Mouse (Mus musculus) brain, embryonic 18.5 days (tissue): ENCODE results near the gene Gabpa.

Experiments used
- DNase-seq: peaks from one replicate; pipeline ENCODE4 v3.0.0-alpha.2; 2012; ENCODE audit warnings: low read depth, low spot score

Gabpa gene

DNA sequence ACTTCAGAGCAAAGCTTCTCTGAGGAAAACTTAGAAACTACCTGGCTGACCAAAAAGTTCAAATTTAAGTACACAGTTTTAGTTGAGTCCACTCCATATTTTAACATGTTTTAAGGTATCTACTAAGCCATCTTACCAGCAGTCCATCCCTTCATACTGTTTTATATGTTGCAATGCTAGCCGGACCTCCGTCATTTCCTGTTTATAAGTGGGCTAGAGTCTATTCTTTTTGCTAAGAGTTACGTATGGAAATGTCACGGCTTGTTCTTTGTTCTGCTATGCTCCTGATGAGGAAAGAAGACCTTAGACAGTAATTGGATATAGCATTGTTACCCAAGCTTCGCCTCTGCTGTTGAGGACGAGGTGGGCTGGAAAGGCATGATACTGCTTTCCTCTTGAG, 18.8 kb downstream of the Gabpa start:
- DNase-seq = no peak

DNA sequence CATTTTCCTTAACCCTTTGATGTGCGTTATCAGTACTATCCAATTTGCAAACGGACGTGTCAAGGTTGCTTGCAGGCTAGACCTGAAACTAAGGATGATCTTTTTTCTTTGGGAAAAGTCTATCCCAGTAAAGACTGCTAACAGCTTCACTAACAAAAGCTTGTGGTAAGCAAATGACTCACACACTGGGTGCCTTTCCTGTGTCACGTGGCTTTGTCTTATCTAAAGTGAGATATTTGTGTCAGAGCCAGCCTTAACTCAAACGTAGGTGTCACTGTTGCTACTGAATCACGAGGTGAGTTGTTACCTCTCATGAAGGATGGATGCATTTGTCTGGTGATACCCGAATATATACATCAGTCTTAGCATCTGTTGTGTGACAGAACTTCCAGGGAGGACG, 29.9 kb downstream of the Gabpa start:
- no peak for DNase-seq

DNA sequence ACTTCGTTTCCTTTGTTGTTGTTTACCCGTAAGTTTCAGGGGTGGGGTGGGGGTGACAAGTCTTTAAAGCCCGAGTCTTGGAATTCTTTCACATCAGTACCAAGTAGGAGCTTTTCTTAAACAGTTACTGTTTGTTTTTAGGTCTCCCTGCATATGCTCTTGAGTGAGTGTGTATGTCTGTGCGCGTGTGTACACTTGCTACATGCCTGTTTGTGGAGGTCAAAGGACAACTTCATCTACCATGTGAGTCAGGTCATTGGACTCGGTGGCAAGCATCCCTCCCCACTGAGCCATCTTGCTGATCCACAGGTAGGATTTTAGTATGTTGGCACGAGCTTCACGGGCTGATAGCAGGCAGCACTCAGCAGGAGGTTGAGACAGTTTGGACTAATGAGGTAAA, 39.1 kb downstream of the Gabpa start:
- DNase-seq = no peak

GRCm38 (mm10) chr16:84875012-84875717, 40.4 kb downstream of the Gabpa start:
- no peak for DNase-seq

DNA sequence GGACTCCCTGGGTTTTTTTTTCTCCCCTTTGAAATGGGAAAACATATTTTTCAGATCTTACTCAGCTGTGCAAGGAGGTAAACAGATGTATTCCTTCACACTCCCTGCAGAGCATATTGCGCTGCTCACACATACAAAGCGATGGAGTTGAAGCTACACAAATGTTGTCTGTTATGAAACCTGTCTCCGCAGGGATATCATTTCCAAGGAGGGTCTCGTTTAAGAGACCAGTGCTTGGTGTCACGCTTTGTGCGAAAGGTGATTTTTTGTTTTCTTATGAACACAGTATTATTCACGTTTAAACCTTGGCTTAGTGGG, 41.0 kb downstream of the Gabpa start:
- DNase-seq = no peak

DNA sequence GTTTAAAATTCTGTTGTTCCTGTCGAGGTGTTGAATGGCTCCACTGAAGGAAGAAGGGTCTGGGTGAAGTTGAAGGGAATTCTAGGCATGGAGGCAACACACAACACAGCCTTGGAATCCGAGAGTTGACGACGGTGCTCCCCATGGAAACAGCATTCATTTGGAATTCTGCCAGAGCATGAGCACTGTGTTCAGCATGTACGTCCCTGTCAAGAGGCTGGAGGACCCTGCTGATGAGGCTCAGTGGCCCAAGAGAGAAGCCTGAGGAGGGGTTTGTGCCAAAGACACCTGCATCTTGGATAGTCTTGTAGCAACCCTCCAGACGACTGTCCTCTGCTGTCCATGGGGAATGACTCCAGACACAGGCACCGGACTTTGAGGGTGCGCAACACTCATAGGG, 41.4 kb downstream of the Gabpa start:
- no peak for DNase-seq

- DNase-seq = no peak
Observed at GRCm38 (mm10) chr16:84879146-84879545, 44.4 kb downstream of the Gabpa start.

DNA sequence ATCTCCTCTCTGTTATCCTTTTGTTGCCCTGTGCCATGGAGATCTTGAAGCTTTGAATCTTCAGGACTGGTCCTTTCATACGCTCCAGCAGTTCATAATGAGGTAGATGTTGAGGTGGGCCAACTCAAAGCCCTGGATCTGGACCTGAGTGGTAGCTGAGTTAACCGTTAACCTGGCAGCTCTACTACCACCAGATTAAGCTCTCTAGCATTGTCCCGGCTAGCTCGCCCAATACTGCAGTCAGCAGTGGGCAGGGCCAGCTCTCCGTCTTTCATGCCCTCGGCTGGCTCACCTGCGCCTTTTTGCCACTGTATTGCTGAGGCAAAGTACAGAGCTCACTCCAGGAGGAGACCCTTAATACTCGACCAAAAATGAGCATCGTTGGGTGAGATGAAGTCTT, 46.4 kb downstream of the Gabpa start:
- DNase-seq = no peak

- DNase-seq = no peak
Observed at GRCm38 (mm10) chr16:84881754-84882321, 47.1 kb downstream of the Gabpa start.

DNA sequence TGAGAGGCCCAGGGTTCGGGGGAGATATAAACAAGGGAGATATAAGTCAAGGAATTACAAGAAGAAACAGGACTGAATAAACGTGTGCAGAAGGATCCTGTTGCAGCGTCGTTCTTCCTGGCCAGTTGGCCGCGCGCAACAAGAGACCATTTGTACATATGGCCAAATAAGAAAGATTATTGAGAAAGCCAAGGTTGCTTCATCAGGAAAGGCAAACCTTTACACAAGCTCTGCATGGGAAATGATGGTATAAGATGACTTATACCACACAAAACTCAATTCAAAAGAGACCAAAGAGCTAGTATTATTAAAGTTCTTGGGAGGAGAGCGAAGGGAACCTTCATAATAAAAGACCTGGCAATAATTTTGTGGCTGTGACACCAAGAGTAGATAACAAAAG, 49.8 kb downstream of the Gabpa start:
- no peak for DNase-seq

DNA sequence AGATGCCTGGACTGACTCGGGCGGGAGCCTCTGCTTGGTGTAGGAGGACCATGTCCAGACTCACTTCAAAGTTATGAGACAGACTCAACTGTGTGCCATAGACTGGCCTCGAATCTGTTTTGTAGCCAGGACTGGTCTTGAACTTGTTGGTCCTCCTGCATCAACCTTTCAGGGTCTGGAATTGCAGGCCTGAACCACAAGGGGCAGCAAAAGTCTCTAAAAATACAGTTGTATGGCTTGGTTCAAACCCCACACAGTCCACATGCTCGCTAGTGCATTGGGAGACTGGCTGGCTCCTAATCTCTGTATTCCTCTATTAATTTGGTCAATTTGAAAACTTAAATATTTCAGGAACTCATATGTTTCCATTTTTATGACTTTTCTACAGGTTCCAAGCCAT, 68.3 kb downstream of the Gabpa start:
- DNase-seq = no peak

- DNase-seq = no peak
Observed at GRCm38 (mm10) chr16:84911477-84912165, 76.9 kb downstream of the Gabpa start.
